Mouse (Mus musculus): ENCODE measurements at regions not wholly inside any gene's neighbourhood (a gene's known extent, or its start where the extent isn't known, plus 50 kb on each side); places are given as distances from the start of the nearest gene placed in this dataset.

- TF ChIP-seq TCF12 (IDR thresholded peaks at IDR 0.05; ENCODE audit: low read depth, low read length) (no peak), ZKSCAN1 (IDR thresholded peaks at IDR 0.05; ENCODE audit: low read depth, low read length) (no peak), MAX (IDR thresholded peaks at IDR 0.05; ENCODE audit: low read length) (no peak), ZNF384 (IDR thresholded peaks at IDR 0.05; ENCODE audit: low read depth, low read length) (no peak), CTCF (IDR thresholded peaks at IDR 0.05 in 2 of 3, conservative IDR thresholded peaks at IDR 0.05 in 1 of 3; ENCODE audit: control insufficient read depth in 1 of 3, insufficient read depth in 1 of 3, low read depth in 2 of 3, low read length in 3 of 3, poor library complexity in 1 of 3, severe bottlenecking in 1 of 3) (no peak), EP300 (IDR thresholded peaks at IDR 0.05; ENCODE audit: low read depth in 1 of 2, low read length in 2 of 2) (no peak), E2F4 (IDR thresholded peaks at IDR 0.05; ENCODE audit: borderline replicate concordance, low read depth, low read length) (no peak), POLR2AphosphoS2 (IDR thresholded peaks at IDR 0.05; ENCODE audit: low read length) (no peak), MAFK (IDR thresholded peaks at IDR 0.05; ENCODE audit: borderline replicate concordance, low read depth, low read length) (no peak), CHD2 (IDR thresholded peaks at IDR 0.05; ENCODE audit: low read length) (no peak), POLR2A (IDR thresholded peaks at IDR 0.05; ENCODE audit: control insufficient read depth in 1 of 2, insufficient read depth in 1 of 2, low read depth in 1 of 2, low read length in 2 of 2, poor library complexity in 1 of 2) (no peak), NELFE (IDR thresholded peaks at IDR 0.05; ENCODE audit: low read depth, low read length) (no peak), GATA1 (IDR thresholded peaks at IDR 0.05; ENCODE audit: low read depth, low read length) (no peak)
These were observed 170.1 kb downstream of the Pfkfb3 start for GRCm38 (mm10) chr2:11383815-11384214.
